Mouse (Mus musculus) midbrain, embryonic 12.5 days (tissue): ENCODE results near the gene Gm45785. TPM values are rescaled to one million over a fixed set of nuclear protein-coding genes. Genes with fewer than 3 reads are reported as not detected.
"Not testable (repeated sequence)": the region's sequence is repeated elsewhere in the genome, so short reads cannot be mapped to it uniquely, and the experiment has no call there.

Source experiments
- ATAC-seq: fragments of 200-750 bp; cut with Nextera tagmentation; 2 replicates; pipeline ENCODE4 v1.8.0; 2017; ENCODE audit warnings: low read depth, moderate TSS enrichment, moderate library complexity; ENCODE audit not compliant: low FRiP score
- H3K27ac ChIP-seq: fragments of 300-500 bp; sonication (generic); replicated peaks from 2 replicates; pipeline ENCODE4 v1.5.1; 2016; ENCODE audit warnings: mild to moderate bottlenecking
- H3K27me3 ChIP-seq: fragments of 300-500 bp; sonication (generic); 2 replicates; pipeline ENCODE4 v1.6.1; 2016; ENCODE audit warnings: mild to moderate bottlenecking
- H3K36me3 ChIP-seq: fragments of 300-500 bp; sonication (generic); 2 replicates; pipeline ENCODE4 v1.6.1; 2016
- H3K4me1 ChIP-seq: fragments of 300-500 bp; sonication (generic); 2 replicates; pipeline ENCODE4 v1.6.1; 2016
- H3K4me2 ChIP-seq: fragments of 300-500 bp; sonication (generic); replicated peaks from 2 replicates; pipeline ENCODE4 v1.6.1; 2016; ENCODE audit warnings: mild to moderate bottlenecking, moderate library complexity
- H3K4me3 ChIP-seq: fragments of 300-500 bp; sonication (generic); 2 replicates; pipeline ENCODE4 v1.5.1; 2016; ENCODE audit warnings: mild to moderate bottlenecking
- H3K9ac ChIP-seq: fragments of 300-500 bp; sonication (generic); replicated peaks from 2 replicates; pipeline ENCODE4 v1.6.1; 2016; ENCODE audit warnings: mild to moderate bottlenecking, moderate library complexity
- H3K9me3 ChIP-seq: fragments of 300-500 bp; sonication (generic); 2 replicates; pipeline ENCODE4 v1.6.1; 2016; ENCODE audit warnings: mild to moderate bottlenecking
- WGBS: fragments of 180-500 bp; shearing (Covaris S2); methylation state at CpG from one replicate; pipeline ENCODE4 v1.1.7; 2016; 5-methylcytosine and 5-hydroxymethylcytosine counted together
- polyA plus RNA-seq: library from polyadenylated mRNA; unstranded; fragments of >200 nt; fragmentation: Nextera tagmentation; extraction: Ambion mirVana; gene quantifications from 2 replicates; pipeline ENCODE4 v1.2.1, GENCODE M21; 2016

Gene Gm45785
- polyA plus RNA-seq = 0.20 TPM in 1 of 2 replicates, not detected in the other

DNA sequence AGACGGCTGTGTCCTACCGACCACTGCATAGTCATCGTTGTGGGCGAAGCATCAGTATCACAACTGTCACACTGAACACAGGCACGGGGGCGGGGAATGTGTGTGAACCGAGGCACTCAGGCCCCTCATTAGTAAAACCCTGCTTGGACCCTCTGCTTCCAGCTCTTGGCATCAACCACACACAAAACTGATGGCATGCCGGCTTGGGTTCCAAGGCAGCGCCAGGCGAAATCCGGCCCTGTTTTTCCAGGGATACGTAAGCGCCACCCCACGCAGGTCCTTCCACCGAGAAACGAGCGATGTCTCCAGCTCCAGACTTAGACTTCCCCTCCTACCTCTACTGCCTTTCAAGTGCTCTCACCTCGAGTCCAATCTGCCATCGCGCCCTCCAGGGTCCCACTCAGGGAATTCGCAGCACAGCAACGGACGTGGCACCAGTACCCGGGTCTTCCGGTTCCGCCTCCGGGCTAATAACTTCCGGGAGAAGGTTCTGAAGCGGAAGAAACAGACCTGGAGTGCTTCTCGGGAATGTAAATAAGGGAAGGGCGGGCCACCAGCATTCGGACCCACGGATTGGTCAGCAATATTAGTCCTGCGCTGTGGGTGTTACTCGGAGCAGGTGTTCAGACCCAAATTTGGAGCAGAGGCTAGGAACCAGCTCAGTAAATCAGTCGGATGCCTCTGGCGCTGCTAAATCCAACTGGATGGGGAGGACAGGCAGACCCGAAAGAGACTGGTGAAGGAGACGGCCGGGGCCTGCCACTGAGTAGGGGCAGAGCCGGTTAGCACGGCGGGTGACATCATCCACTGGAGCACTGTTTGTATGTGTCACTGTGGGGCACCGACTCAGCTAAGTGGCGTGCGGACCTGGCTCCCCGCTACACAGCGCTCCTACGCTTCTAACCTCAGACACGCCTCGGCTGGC lies at the start of gene Gm45785:
Gm45785 (minus strand) TSS at position 472 of the 925 bp plus-strand sequence.
- ATAC-seq = peak; percentile 80
- H3K4me1 ChIP-seq = peaks cover 32% of the 10 kb centered on the region
- no peaks in the 10 kb centered on the region for H3K27me3 ChIP-seq
- peak within 1 kb of the TSS; percentile 99 for H3K4me2 ChIP-seq
- peak within 1 kb of the TSS; percentile 81 for H3K4me3 ChIP-seq
- no peaks in the 10 kb centered on the region for H3K9me3 ChIP-seq
- peak within 1 kb of the TSS; percentile 93 for H3K9ac ChIP-seq
- H3K27ac ChIP-seq = peak within 1 kb of the TSS; percentile 90
- peaks cover 61% of the 10 kb centered on the region for H3K36me3 ChIP-seq
- 1% methylated on average over 51 of the region's 51 CpGs for WGBS

- Histone ChIP-seq H3K9me3 (no peaks in the 10 kb centered on the region), H3K27ac (no peak overlapping the region), H3K4me1 (peaks cover 13% of the 10 kb centered on the region), H3K9ac (no peak overlapping the region), H3K36me3 (no peaks in the 10 kb centered on the region), H3K4me3 (no peak overlapping the region), H3K4me2 (no peak overlapping the region), H3K27me3 (peaks cover 9% of the 10 kb centered on the region; the same call in 1 of the 2 replicates)
- WGBS = 90% methylated on average over 2 of the region's 2 CpGs
- ATAC-seq = no peak
Observed at GRCm38 (mm10) chr7:140905642-140906081, 49.5 kb upstream of the Gm45785 start.

DNA sequence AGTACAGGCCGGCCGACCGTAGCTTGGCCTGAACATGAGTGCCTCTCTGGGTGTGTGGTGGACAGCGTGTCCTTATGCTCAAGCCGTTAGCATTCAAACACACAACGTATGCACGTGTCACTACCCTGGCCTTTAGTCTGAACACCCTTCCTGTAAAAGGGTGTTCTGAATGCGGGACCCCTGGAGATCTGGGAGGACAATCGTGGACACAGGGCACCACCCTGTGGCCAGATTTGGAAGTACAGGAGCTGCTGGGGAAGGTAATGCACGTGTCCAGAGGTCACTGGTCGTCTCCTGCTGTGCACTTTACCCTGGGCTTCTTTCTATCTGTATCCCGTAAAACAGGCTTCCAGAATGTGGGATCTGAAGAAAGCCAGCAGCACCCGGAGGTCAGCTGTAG lies 47.1 kb upstream of the Gm45785 start:
- Histone ChIP-seq H3K4me3 (no peak overlapping the region), H3K27me3 (no peaks in the 10 kb centered on the region), H3K9me3 (no peaks in the 10 kb centered on the region), H3K9ac (no peak overlapping the region), H3K27ac (no peak overlapping the region), H3K4me2 (no peak overlapping the region), H3K4me1 (peaks cover 5% of the 10 kb centered on the region), H3K36me3 (peaks cover 16% of the 10 kb centered on the region)
- 27% methylated on average over 13 of the region's 13 CpGs for WGBS
- ATAC-seq = peak; percentile 62

- H3K9me3 ChIP-seq = no peaks in the 10 kb centered on the region
- peaks cover 5% of the 10 kb centered on the region for H3K4me1 ChIP-seq
- no peaks in the 10 kb centered on the region for H3K27me3 ChIP-seq
- H3K4me2 ChIP-seq = no peak overlapping the region
- peaks cover 25% of the 10 kb centered on the region for H3K36me3 ChIP-seq
- no peak overlapping the region for H3K4me3 ChIP-seq
- no peak overlapping the region for H3K9ac ChIP-seq
- 80% methylated on average over 15 of the region's 15 CpGs for WGBS
- no peak for ATAC-seq
- no peak overlapping the region for H3K27ac ChIP-seq
Observed at GRCm38 (mm10) chr7:140902036-140902875, 46.1 kb upstream of the Gm45785 start.

DNA sequence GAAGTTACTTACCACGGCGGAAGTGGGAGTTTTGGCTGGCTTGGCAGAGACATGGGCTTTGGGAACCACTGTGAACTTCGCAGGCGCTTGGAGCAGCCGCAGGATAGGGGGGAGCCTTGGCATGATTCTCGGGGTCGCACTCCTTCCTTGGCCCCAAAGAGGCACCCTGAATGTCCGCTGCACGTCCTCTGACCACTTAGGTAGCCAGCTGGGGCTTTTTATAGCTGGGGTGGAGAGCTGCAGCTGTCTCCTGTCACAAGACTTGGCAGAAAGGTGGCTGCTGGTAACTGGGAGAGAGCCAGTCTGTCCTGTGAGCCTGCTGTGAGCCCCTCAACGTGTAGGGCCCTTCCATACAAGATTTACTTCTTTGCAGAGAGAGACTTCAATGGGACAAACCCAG lies 44.1 kb upstream of the Gm45785 start, which contains the start of gene Cox8b:
Cox8b (minus strand) TSS at position 227 of the 400 bp plus-strand sequence.
- Histone ChIP-seq H3K4me1 (peaks cover 5% of the 10 kb centered on the region), H3K9me3 (no peaks in the 10 kb centered on the region), H3K4me2 (no peak within 1 kb of the TSS), H3K4me3 (no peak within 1 kb of the TSS), H3K27me3 (no peaks in the 10 kb centered on the region), H3K36me3 (peaks cover 43% of the 10 kb centered on the region), H3K9ac (no peak within 1 kb of the TSS), H3K27ac (no peak within 1 kb of the TSS)
- 87% methylated on average over 10 of the region's 10 CpGs for WGBS
- ATAC-seq = no peak

DNA sequence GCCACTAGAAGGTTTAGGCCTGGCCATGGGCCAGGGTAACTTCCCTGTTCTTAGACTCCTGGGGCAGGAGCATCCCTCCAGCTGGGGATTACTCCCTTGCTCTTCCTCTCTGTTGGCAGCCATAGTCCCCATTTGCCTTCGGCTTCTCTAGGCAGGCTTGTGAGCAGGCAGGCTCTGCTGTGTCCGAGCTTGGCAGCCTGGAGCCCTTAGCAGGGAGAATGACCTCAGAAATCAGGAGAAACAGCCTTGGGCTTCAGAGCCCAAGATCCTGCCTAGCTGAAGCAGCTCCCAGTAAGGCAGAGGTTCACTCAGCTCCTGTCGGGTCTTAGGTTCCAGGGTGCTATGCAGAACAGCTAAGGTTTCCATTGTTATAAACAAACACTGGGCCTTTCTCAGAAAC lies 43.0 kb upstream of the Gm45785 start:
- H3K4me3 ChIP-seq = no peak overlapping the region
- H3K36me3 ChIP-seq = peaks cover 53% of the 10 kb centered on the region
- 76% methylated on average over 3 of the region's 3 CpGs for WGBS

GRCm38 (mm10) chr7:140897863-140898262 lies 41.7 kb upstream of the Gm45785 start:
- Histone ChIP-seq H3K9me3 (no peaks in the 10 kb centered on the region), H3K4me3 (no peak overlapping the region), H3K9ac (no peak overlapping the region), H3K4me1 (no peaks in the 10 kb centered on the region), H3K4me2 (no peak overlapping the region), H3K27me3 (no peaks in the 10 kb centered on the region), H3K36me3 (peaks cover 64% of the 10 kb centered on the region), H3K27ac (no peak overlapping the region)
- 93% methylated on average over 7 of the region's 7 CpGs for WGBS
- no peak for ATAC-seq

More for the DNA sequence above, 43.0 kb upstream of the Gm45785 start:
- Histone ChIP-seq H3K4me1 (peaks cover 5% of the 10 kb centered on the region), H3K9ac (no peak overlapping the region), H3K4me2 (no peak overlapping the region), H3K27ac (no peak overlapping the region), H3K27me3 (no peaks in the 10 kb centered on the region), H3K9me3 (no peaks in the 10 kb centered on the region)
- ATAC-seq = no peak

DNA sequence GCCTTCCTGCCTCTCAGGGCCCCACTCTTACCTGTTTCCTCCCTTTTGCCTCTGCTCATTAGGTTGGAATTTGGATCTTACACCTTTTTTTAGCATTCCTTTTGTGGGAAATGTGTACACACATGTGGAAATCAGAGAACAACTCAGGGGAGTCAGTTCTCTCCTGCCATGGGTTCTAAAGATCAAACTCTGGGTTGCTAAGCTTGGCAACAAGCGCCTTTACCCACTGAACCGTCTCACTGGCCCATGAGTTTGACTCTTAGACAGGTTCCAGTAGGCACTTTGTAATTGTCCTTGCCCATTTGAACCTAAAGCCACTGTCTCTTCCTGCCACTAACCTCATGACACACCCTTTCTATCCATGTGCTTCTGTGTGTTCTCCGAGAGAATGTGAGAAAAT lies 38.5 kb upstream of the Gm45785 start:
- Histone ChIP-seq H3K9me3 (no peaks in the 10 kb centered on the region), H3K27me3 (no peaks in the 10 kb centered on the region), H3K4me2 (no peak overlapping the region), H3K36me3 (peaks cover 82% of the 10 kb centered on the region), H3K9ac (no peak overlapping the region), H3K4me3 (no peak overlapping the region), H3K4me1 (no peaks in the 10 kb centered on the region), H3K27ac (no peak overlapping the region)
- WGBS = 96% methylated on average over 3 of the region's 3 CpGs
- ATAC-seq = no peak

- Histone ChIP-seq H3K27me3 (no peaks in the 10 kb centered on the region), H3K9me3 (no peaks in the 10 kb centered on the region), H3K4me3 (no peak overlapping the region), H3K36me3 (peaks cover 82% of the 10 kb centered on the region), H3K4me2 (no peak overlapping the region), H3K4me1 (no peaks in the 10 kb centered on the region), H3K27ac (no peak overlapping the region), H3K9ac (no peak overlapping the region)
- 90% methylated on average over 7 of the region's 7 CpGs for whole genome bisulfite sequencing
- ATAC-seq = no peak
Observed at GRCm38 (mm10) chr7:140894031-140894430, 37.9 kb upstream of the Gm45785 start.

- H3K4me1 ChIP-seq, H3K27ac ChIP-seq, H3K9ac ChIP-seq, H3K27me3 ChIP-seq, H3K9me3 ChIP-seq, H3K4me2 ChIP-seq, ATAC-seq, H3K4me3 ChIP-seq: not testable (repeated sequence)
- 97% methylated on average over 16 of the region's 16 CpGs for WGBS
- H3K36me3 ChIP-seq = peaks cover 81% of the 10 kb centered on the region
Observed at GRCm38 (mm10) chr7:140890636-140891035, 34.5 kb upstream of the Gm45785 start.

DNA sequence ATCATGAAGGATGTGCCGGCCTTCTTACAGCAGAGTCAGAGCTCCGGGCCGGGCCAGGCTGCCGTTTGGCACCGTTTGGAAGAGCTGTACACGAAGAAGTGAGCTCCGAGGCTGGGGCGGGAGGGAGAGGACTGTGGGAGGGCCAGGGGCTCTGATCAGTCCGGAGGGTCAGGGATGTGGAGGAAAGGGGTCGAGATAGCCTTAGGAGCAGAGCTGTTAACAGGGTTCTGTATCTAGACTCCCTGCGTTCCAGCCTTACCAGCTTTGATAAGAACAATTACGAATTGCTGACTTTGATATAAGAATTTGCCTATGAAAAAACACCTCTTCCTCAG lies 26.3 kb upstream of the Gm45785 start:
- Histone ChIP-seq H3K4me3 (peak overlapping the region; percentile 94), H3K9me3 (no peaks in the 10 kb centered on the region), H3K27me3 (no peaks in the 10 kb centered on the region), H3K27ac (peak overlapping the region; percentile 86), H3K4me1 (peaks cover 17% of the 10 kb centered on the region), H3K9ac (peak overlapping the region; percentile 92), H3K36me3 (peaks cover 21% of the 10 kb centered on the region), H3K4me2 (peak overlapping the region; percentile 77)
- ATAC-seq = peak; percentile 72
- WGBS = under 1% methylated on average over 12 of the region's 12 CpGs
